Mouse (Mus musculus) hematopoietic stem cell, adult 5-6 weeks (primary cell): ENCODE results near the gene Dennd2c. TPM values are rescaled to one million over a fixed set of nuclear protein-coding genes. Genes with fewer than 3 reads are reported as not detected.
"Not testable (repeated sequence)": the region's sequence is repeated elsewhere in the genome, so short reads cannot be mapped to it uniquely, and the experiment has no call there.

Source experiments
- ATAC-seq, 2 experiments: fragments of 125-278 bp in 1 of 2; replicated peaks in 1 of 2; 2 replicates each; pipeline ENCODE4 v1.8.0; 2016 to 2017; ENCODE audit warnings: inconsistent platforms in 2 of 2, mild to moderate bottlenecking in 2 of 2, moderate number of reproducible peaks in 2 of 2, low read depth in 1 of 2, moderate TSS enrichment in 1 of 2; ENCODE audit not compliant: low FRiP score in 2 of 2, poor library complexity in 2 of 2, severe bottlenecking in 2 of 2, insufficient read depth in 1 of 2, low TSS enrichment in 1 of 2
- total RNA-seq: library from RNA; stranded (forward); fragments of 172-1452, 232-1000 nt; gene quantifications from 2 replicates; pipeline ENCODE4 v1.2.3, GENCODE M21; 2017

Gene Dennd2c
- total RNA-seq, 1 experiment from 2014 or later, result 1.6 TPM

DNA sequence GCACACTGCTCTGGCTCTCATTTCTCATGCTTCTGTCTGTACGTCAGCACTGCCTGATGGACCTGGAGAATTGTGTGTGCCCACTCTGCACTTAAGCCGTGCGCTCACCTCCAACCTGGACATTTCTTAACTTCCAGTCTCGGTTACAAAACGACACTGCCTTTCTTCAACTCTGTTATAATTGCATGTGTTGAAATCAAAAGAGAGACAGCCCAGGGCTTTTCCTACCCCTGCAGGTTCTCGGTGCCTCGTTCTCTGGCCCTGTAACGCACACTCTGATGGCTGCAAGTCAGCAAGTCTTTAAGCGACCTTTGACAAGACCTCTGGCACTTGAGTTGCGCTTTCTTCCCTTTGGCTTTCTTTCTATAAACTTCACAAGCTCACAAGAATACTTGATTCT lies 40.0 kb downstream of the Dennd2c start:
- ATAC-seq, result peak in 1 of 2 experiments; percentile 29; a peak in 1 of 4 replicates

GRCm38 (mm10) chr3:103145336-103145735 lies 42.9 kb downstream of the Dennd2c start:
- ATAC-seq, result no peak

GRCm38 (mm10) chr3:103145791-103146190 lies 43.4 kb downstream of the Dennd2c start:
- ATAC-seq, result no peak

GRCm38 (mm10) chr3:103146330-103147166 lies 44.1 kb downstream of the Dennd2c start:
- ATAC-seq, result no peak

GRCm38 (mm10) chr3:103147775-103148174 lies 45.4 kb downstream of the Dennd2c start:
- no peak for ATAC-seq

GRCm38 (mm10) chr3:103148941-103149340 lies 46.5 kb downstream of the Dennd2c start:
- no peak for ATAC-seq

DNA sequence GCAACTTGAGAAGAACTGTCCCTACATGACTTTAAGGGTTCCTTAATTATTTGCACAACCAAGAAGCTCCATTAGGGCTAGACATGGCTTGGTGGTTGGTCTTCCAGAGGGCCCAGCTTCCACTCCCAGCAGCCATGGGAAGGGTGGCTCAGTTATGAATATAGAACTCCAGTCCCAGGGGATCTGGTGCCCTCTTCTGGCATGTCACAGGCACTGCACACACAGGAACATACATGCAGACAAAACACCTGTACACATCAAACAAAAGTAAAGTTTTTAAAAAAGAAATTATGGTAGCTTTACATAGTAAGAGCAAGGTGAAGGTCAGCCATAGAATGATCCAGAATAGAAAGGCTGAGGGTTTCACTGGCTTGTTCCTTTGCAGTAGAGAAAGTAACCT lies 51.4 kb downstream of the Dennd2c start:
- ATAC-seq, result peak; percentile 32 to 49; a peak in 2 of 4 replicates

DNA sequence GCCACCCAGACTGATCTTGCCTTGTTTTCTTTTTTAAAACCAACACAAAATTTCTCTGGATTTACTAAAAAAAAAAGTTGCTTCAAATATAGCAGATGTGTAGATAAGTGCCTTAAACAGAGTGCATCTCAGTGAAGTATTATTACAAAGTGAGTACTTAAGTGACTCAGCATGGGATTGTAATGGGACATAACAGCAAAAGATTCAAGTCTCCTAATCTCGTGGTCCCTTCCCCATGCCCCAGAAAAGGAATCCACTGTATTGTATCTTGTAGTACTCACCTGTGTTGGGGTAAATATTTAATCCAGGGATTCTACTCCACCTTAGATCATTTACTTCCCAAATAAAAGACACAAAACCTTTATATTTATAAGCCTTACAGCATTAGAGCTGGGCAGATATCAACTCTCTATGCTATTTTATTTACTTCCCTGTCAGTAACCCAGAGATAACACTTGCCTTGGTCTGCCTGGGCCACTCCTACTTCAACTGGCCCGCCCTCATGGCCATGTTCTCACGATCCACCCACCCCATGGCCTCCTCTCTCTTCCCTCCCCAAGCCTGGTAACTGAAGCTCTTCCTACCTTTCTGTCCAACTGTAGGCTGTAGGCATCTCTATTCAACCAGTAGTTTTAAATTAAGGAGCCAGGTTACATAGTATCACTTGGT lies 57.0 kb downstream of the Dennd2c start:
- no peak; a peak in 1 of 4 replicates for ATAC-seq

DNA sequence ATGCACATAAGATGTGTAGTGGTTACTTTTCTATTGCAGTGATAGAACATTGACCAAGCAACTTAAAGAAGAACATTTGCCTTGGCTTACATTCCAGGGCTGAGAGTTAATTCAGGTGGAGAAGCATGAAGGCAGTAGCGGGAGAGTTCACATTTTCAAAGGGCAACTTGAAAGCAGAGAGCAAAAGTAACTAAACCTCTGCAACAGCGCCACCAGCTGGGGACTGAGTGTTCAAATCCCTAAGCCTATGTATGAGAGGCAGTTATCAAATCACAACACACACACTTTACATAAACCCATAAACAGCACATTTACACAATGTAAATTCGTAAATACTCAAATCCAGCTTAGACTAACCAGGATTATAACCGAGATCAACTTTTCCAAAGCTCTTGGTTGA lies 67.4 kb downstream of the Dennd2c start:
- ATAC-seq, result peak; percentile 54 to 65

DNA sequence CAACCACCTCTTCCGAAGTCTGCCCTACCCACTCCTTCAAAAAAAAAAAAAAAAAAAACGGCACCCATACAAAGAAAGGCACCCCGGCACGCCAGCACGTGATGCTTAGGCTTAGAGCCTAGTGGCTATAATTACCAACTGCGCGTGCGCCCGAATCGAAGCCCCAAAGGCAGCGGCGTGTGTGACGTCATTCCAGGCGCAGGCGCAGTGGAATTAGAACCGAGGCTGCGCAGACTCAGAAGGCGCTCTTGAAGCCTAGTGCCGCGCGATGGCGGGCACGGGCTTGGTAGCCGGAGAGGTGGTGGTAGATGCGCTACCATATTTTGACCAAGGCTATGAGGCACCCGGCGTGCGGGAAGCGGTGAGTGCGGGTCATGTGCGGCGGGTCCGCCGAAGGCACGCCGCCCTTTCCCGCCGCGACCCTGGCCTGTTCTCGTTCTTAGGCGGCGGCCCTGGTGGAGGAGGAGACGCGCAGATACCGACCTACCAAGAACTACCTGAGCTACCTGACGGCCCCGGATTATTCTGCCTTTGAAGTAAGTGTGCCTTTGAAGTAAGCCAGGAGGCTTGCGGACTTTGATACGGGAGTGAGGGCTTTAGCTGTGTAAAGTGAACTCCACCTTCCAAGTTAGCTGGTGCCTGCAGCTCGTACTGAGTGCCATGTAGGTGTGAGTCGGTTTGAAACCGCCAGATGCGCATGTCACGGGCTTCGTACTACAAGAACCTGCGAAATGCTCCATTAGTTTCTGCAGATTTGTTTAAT lies 69.3 kb downstream of the Dennd2c start, which contains the start of gene Bcas2:
Gene Bcas2, plus strand, starts transcription at position 151 of the 763 bp plus-strand sequence.
- ATAC-seq, result peak; percentile 84 to 85

DNA sequence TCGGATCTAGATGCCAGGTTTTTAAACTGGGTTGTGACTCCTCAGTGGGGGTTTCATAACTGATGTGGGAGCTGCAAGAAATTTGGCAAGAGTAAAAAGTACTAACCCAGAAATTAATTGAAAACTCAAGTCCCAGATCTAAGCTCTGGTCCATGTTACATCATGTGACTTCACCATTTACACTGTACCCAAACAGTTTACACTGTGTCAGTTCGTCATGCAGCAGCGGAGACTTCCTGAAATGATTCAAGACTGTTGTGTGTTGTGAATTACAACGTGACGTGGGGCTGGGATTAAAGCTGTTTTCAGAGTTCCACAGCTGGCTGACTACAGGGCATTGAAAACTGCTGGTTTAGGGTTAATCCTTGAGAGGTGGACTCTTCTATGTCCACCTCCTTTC lies 70.2 kb downstream of the Dennd2c start:
- no peak for ATAC-seq

- ATAC-seq, result no peak; a peak in 1 of 4 replicates
Observed at GRCm38 (mm10) chr3:103176740-103177139, 74.3 kb downstream of the Dennd2c start.

DNA sequence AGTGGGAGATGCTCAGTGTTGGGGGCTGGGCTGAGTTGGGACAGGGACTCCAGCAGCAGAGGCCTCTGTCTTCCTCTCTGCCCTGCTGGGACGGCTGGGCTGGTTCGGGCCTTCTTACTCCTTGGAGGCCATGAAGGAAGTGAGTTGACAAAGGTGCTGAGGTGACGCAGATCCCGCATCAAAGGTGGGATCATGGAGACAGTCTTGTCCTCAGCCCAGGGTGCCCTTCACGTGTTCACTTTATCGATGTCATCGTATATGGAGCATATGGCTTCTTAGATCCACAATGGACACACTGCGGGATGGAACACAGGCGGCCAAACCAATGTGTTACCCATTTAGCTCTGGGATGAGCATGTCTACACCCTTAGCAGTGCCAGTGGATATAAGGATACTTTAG lies 77.1 kb downstream of the Dennd2c start:
- ATAC-seq, result no peak

- no peak for ATAC-seq
Observed at GRCm38 (mm10) chr3:103181171-103181570, 78.8 kb downstream of the Dennd2c start.

- 0 out of 4 replicates have a peak, but pooled peaks of 1 of the 2 experiments have one; percentile 7 for ATAC-seq
Observed at GRCm38 (mm10) chr3:103182821-103183220, 80.4 kb downstream of the Dennd2c start.

GRCm38 (mm10) chr3:103184467-103184866 lies 82.1 kb downstream of the Dennd2c start:
- ATAC-seq, result not testable (repeated sequence)

DNA sequence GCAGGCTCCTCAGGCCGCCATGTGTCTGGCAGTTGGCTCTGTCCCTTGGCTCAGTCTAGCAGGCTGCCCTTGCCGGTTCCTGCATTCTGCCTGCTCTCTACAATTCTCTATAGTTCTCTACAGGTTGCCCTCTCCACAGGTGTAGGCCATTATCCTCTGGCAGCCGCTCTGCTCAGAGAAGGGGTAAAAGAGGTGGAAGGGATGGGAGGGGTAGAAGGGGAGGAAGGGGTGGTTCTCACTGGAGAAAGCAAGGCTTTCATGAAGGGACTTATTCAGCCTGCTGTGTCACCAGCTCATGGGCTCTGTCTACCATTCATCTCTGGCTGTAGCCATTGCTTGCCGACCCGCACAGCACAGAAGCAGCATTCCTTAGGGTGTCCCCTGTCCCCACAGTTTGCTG lies 86.0 kb downstream of the Dennd2c start:
- ATAC-seq, result no peak

DNA sequence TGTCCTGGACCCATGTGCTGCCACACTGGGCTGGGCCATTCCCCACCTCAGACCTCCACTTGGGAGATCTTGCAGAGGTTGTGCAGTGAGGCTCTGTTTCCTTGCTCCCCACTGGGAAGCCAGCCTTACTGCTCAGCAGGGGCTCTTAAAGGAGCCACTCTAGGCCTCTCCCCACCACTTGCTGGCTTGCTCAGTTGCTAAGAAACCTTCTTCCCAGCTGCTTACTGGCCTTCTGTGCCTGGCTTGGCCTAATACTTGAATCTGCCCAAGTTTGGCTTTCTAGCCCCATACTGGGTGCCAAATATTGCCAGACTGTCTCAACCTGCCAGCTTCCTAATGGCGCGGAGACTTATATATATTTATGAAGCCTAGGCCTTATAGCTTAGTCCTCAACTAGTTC lies 86.5 kb downstream of the Dennd2c start:
- ATAC-seq, result no peak
